Mouse (Mus musculus) liver, postnatal 0 days (tissue): Measurements from ENCODE around the gene U2af1l4.

Experiments
- CTCF ChIP-seq: sonication (generic); IDR thresholded peaks from 2 replicates; pipeline ENCODE4 v1.5.1; 2016; ENCODE audit warnings: antibody characterized with exemption, low read depth
- EP300 ChIP-seq: IDR thresholded peaks from 2 replicates; pipeline ENCODE4 v1.6.1; 2016; ENCODE audit warnings: antibody characterized with exemption, low read depth, mild to moderate bottlenecking

- TF ChIP-seq CTCF (no peak), EP300 (no peak)
These were observed 31.5 kb downstream of the U2af1l4 start for GRCm38 (mm10) chr7:30594510-30595024.
